Mouse (Mus musculus) testis, adult 2 months (tissue): ENCODE measurements around the gene Mcts2.
A peak's percentile ranks its signal among the peaks of the same experiment; 100 is the strongest.

Source experiments
- CTCF ChIP-seq: fragments of 200-500 bp; IDR thresholded peaks from 2 replicates; pipeline ENCODE4 v1.5.1; 2012; ENCODE audit warnings: low read depth, mild to moderate bottlenecking, inconsistent platforms, low read length, moderate library complexity; ENCODE audit not compliant: control insufficient read depth, insufficient read depth, insufficient replicate concordance
- POLR2A ChIP-seq: fragments of 200-500 bp; IDR thresholded peaks from 2 replicates; pipeline ENCODE4 v1.6.1; 2012; ENCODE audit warnings: low read depth, mild to moderate bottlenecking, inconsistent platforms, low read length, moderate library complexity; ENCODE audit not compliant: control insufficient read depth

- TF ChIP-seq POLR2A (no peak), CTCF (peak; percentile 15; the same call in 1 of the 2 replicates)
Observed at GRCm38 (mm10) chr2:152678302-152678701, 8.5 kb upstream of the Mcts2 start.
